Mouse (Mus musculus) spleen, postnatal 10 days (tissue): ENCODE results near the gene Vav2.

Source experiments
- DNase-seq, 2 experiments: peaks; one replicate each; pipeline ENCODE4 v3.0.0; 2021 to 2022; ENCODE audit warnings: low spot score in 2 of 2

Vav2 gene

DNA sequence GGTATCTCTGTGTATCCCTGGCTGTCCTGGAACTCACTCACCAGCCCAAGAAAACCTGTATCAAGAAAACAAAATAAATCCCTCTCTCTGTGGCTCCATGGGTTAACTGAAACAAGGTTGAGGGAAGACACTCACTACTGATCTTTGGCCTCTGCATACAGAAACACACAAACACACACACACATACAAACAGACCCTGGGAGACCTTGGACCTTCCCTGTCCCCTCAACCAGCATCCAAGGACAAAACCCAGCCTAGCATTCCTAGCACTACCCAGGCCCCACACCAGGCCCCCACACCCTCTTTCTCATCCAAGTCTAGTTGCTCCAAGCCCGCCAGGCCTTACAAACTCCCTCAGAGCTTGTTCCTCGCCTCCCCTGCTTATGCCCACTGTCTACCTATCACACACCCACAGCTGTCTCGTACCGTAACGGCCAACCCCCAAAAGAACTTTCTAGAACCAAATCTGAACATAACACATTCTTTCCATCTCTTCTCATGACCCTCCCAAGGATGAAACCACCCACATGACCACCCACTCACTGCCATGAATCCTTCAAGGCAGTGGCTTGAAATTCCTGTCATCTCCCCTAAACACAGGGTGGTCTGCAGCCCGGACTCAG is 16.2 kb downstream of the Vav2 start:
- DNase-seq, result no peak

DNA sequence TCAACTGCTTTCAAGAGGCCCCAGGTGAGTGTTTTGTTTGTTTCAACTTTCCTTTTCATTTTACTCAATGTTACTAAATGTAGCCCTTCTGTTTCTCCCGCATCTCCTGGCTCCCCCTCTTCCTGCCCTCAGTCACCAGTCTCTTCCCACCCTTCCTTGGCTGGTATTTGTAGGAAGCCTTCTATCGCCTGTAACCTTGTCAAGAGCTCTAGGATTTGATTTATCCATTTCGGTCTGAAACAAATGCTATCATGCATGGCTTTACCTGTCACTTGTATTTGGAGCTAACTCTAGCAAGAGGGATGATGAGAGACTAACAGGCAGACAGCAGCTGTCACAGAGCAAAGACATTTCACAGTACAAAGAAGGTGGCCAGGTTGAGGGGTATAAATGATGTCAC is 18.6 kb downstream of the Vav2 start:
- no peak for DNase-seq

DNA sequence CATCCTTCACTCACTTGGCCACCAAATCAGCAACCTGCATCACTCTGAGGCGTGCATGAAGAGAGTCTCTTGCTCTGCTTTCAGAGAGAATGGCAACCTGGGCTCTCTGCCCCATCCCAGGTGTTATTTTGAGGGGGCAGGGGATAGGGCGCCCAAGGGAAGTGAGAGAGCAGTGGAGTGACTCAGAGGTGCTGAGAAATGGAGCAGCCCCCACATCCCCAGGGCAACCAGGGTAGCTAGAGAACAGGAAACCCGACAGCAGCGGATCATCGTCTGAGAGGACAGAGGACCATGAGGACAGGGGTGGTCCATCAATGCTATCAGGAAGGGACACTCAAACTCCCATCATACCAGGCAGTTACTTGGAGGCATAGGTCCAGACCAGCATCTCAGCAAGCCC is 19.9 kb downstream of the Vav2 start:
- peak in 1 of 2 experiments; percentile 52 for DNase-seq

GRCm38 (mm10) chr2:27405094-27405884 is 21.5 kb downstream of the Vav2 start:
- no peak for DNase-seq

GRCm38 (mm10) chr2:27404375-27405093 is 22.3 kb downstream of the Vav2 start:
- no peak for DNase-seq

DNA sequence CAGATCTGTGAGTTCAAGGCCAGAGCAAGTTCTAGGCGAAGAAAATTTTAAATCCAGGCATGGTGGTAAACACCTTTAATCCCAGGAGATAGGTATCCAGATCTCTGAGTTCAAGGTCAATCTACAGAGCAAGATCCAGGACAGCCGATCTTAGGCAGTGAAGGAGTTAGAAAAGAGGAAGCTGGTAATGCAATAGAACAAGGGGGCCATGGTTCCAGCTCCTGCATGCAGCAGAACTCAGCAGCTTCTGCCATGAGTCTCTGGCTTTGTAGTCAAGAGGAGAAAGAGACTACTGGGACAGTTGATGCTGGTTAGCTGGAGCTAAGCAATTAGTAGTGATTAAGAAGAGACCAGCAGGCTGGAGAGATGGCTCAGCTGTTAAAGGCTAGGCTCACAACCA is 25.3 kb downstream of the Vav2 start:
- DNase-seq, result no peak

DNA sequence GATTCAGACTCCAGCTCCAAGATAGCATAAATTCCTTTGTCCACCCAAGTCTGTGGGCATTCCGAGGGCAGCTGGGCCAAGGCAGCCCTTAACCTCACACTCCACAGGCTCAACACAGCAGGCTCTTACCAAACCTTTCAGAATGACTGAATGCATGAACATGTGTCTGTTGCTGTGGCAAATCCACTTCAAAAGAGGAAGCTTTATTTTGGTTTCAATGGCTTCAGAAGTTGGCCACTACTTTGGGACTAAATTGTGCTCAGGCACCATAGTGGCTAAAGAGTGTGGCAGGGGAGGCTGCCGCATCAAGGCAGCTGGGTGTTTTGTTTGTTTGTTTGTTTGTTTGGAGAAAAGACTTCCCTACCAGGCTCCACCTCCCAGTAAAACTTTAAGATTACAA is 26.8 kb downstream of the Vav2 start:
- no peak for DNase-seq

GRCm38 (mm10) chr2:27396656-27397440 is 30.0 kb downstream of the Vav2 start:
- no peak for DNase-seq

DNA sequence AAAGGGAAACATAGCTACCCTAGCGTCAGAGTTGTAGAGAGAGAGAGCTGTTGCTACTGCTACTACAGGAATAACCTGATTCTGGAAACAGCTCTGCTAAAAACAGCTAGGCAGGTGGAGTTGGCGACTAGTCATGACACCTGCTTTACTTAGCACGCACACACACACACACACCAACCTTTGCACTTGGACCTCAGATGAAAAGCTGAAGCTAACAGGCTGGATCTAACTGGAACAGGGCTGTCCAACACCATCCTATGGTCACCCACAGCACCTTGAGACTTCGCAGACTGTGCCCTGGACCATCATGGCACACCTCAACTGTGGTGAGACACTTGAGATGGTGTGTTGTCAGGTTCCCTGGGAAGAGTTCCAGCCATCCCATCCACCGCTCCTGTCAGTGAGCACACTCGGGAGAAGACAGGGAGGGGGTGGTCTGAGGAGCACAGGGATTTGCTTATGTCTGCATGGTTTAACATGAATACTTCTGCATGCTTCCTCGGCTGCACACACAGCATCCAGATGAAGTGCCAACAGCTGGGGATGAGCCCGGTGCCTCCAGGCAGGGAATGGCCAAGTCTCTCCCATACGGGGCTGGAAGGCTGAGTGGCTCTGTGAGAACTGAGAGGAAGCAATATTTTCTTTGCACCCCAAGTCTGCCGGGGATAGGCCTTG is 32.5 kb downstream of the Vav2 start:
- DNase-seq, result no peak

- DNase-seq, result no peak
Measured at GRCm38 (mm10) chr2:27392278-27392677, 34.6 kb downstream of the Vav2 start.

GRCm38 (mm10) chr2:27390775-27391174 is 36.1 kb downstream of the Vav2 start:
- no peak for DNase-seq

DNA sequence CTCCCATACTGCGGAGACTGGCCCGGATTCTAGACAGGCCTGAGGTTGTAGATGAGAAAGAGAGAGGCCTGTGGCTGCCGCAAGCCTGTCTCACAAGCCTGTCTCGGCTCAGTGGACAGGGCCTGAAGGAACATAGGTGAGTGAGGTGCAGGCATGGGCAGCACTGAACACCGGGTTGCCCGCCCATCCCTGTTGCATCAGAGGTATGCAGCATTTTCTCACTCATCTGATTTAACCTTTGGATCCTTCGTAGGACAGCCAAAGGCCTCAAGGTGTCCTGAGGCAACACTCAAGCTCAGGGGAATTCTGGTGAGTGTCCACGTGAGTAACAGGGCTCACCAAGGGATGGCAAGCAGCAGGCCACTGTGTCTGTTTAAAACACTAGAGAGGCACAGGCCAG is 36.5 kb downstream of the Vav2 start:
- no peak for DNase-seq

DNA sequence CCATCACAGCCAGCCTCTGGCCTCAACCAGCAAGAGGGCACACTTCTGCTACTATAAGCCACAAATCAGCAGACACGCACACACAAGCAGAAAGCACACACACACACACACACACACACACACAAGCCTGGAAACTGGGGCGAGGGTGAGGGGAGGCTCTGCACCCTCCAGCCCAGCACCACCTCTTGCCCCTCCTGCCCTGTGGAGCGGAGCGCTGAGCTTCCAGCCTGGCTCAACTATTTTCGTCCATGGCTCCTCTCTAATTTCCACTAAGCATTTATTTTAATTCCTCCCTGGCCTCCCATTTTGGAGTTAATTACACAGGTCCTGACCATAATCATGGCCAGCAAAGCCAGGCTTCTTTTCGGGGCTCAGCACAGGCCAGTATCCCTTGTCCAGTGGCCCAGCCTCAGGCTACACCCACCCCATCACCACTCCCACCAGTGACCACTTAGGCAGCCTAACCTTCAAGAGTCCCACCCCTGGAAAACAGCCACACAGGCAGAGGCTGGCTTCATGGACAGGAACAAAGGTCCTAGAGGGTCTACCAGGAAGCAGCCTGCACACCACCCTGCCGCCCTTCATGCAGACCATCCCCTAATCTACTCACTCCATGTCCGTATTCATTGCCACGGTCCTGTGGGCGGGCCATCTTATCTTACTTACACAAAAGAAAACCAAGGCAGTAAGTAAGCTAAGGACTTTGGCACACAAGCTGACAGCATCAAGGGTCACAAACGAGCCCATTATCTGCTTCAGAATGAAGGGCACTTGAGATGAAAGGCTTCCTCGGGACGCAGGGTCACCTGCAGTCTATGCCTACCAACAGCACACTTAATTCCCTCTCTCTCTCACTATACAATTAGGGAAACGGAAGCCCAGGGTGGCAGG is 37.3 kb downstream of the Vav2 start:
- no peak for DNase-seq

- no peak for DNase-seq
Measured at GRCm38 (mm10) chr2:27387209-27387608, 39.6 kb downstream of the Vav2 start.

DNA sequence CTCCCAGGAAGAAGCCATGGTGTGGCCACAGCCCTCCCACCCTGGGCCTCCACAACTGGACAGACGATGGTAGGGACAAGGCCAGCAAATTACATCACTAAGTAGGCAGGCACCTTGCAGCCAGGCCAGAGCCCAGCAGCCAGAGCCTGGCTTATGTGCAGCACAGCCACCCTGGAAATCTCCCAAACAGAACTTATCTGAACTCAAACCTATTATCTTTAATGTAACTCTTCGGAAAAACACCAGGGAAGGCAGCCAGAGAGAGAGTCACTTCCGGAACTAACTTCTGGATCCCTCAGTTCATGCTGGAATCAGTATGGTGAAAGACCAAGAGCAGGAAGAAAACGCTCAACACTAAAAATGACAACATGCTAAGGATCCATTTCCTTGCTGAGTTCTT is 45.1 kb downstream of the Vav2 start:
- no peak for DNase-seq

GRCm38 (mm10) chr2:27381254-27381653 is 45.6 kb downstream of the Vav2 start:
- DNase-seq, result no peak

GRCm38 (mm10) chr2:27377876-27378275 is 49.0 kb downstream of the Vav2 start:
- no peak for DNase-seq

GRCm38 (mm10) chr2:27377164-27377563 is 49.7 kb downstream of the Vav2 start:
- DNase-seq, result no peak

DNA sequence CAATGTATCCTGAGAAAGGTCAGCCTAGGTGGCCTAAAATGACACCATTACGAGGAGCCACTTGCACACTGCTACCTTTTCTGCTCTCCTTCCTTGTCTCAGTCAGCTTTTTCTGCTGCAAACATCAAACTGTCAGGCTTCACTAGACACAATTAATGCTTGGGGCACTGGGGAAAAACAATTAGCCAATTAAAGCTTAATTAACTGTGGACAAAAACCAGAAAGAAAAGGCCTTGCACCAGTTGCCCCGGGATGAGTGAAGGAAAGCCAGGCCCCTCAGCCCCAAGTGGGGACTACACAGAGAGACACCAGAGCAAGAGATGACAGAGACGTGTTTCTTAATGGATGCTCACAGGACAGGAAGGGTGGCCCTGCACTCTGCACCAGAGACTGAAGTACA is 51.7 kb downstream of the Vav2 start:
- no peak for DNase-seq

- no peak for DNase-seq
Measured at GRCm38 (mm10) chr2:27373349-27373748, 53.5 kb downstream of the Vav2 start.
